Mouse (Mus musculus): Measurements from ENCODE around the gene Wnk1. TPM values are rescaled to one million over a fixed set of nuclear protein-coding genes. Genes with fewer than 3 reads are reported as not detected.

The Wnk1 gene
- polyA plus RNA-seq, 1 experiment from 2014 or later: 112 TPM

DNA sequence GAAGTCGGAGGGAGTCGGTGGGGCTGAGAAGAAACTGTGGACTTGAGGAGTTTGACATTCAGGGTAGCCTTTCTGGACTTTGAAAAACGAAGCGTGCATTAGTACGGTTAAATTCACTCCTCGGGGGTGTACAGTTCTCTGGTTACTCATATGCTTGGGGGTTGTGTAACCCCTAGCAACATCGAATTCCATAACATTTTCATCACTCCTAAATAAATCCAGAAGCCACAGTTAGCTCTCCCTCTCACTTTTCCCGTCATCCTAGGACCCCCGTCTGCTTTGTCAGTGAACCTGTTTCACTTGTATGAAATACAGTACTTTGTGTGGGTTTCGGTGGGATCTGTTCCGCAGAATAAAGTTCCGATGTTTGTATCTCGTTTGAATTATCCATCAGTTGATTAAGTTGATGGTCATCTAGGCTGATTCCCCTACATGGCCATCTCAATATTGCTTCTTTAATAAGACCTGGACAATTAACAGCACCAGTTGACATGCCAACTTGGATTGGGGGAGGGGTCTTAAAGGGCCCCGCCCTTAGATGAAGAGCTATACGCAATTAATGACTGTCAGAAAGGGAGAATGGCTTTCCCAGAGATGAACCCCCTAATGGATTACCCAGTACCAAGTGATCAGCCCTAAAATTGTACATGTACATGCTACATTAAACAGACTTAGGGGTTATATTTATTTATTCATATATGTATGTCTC lies 135.2 kb downstream of the Wnk1 start:
- Histone ChIP-seq H3K27ac (ENCODE audit: low read depth, low read length) (peak overlapping the region; percentile 97), H3K9ac (ENCODE audit: low read depth, low read length) (peak overlapping the region; percentile 94), H3K9me3 (replicated peaks; ENCODE audit: control insufficient read depth, low read length) (no peaks in the 10 kb centered on the region), H3K4me1 (ENCODE audit: control insufficient read depth, insufficient read depth, low read length) (0 out of 2 replicates have a peak, but pooled peaks cover 2% of the 10 kb centered on the region), H3K36me3 (ENCODE audit: control insufficient read depth, insufficient read depth, low read length) (no peaks in the 10 kb centered on the region), H3K27me3 (ENCODE audit: control insufficient read depth, insufficient read depth, low read length) (no peaks in the 10 kb centered on the region), H3K4me3 (ENCODE audit: low read depth, low read length) (peak overlapping the region; percentile 90), H3K4me2 (peak overlapping the region; percentile 81)
- no peak for ATAC-seq (replicated peaks; ENCODE audit: insufficient number of reproducible peaks, low FRiP score, low TSS enrichment)
- 17% methylated on average over 15 of the region's 15 CpGs for WGBS (ENCODE audit: insufficient replicate concordance)

- H3K27ac ChIP-seq (ENCODE audit: low read depth, low read length): peak within 1 kb of the TSS; percentile 97
- no peaks in the 10 kb centered on the region for H3K27me3 ChIP-seq (ENCODE audit: control insufficient read depth, insufficient read depth, low read length)
- H3K9ac ChIP-seq (ENCODE audit: low read depth, low read length): peak within 1 kb of the TSS; percentile 94
- 1% methylated on average over 67 of the region's 67 CpGs for WGBS (ENCODE audit: insufficient replicate concordance)
- no peaks in the 10 kb centered on the region for H3K9me3 ChIP-seq (replicated peaks; ENCODE audit: control insufficient read depth, low read length)
- ATAC-seq (replicated peaks; ENCODE audit: insufficient number of reproducible peaks, low FRiP score, low TSS enrichment): peak; percentile 85
- H3K4me2 ChIP-seq: peak within 1 kb of the TSS; percentile 81
- no peaks in the 10 kb centered on the region for H3K36me3 ChIP-seq (ENCODE audit: control insufficient read depth, insufficient read depth, low read length)
- H3K4me1 ChIP-seq (ENCODE audit: control insufficient read depth, insufficient read depth, low read length): 0 out of 2 replicates have a peak, but pooled peaks cover 2% of the 10 kb centered on the region
- peak within 1 kb of the TSS; percentile 90 for H3K4me3 ChIP-seq (ENCODE audit: low read depth, low read length)
Observed at GRCm38 (mm10) chr6:119902204-119903080, 136.0 kb downstream of the Wnk1 start, which contains the start of gene Rad52. TSS of gene Rad52 (plus strand) at chr6:119902698.

GRCm38 (mm10) chr6:119892711-119893110 lies 145.8 kb downstream of the Wnk1 start:
- H3K27ac ChIP-seq (ENCODE audit: low read depth, low read length): no peak overlapping the region
- H3K4me3 ChIP-seq (ENCODE audit: low read depth, low read length): no peak overlapping the region
- no peak overlapping the region for H3K9ac ChIP-seq (ENCODE audit: low read depth, low read length)
- WGBS (ENCODE audit: insufficient replicate concordance): 60% methylated on average over 7 of the region's 7 CpGs
- ATAC-seq (replicated peaks; ENCODE audit: insufficient number of reproducible peaks, low FRiP score, low TSS enrichment): no peak
- H3K4me2 ChIP-seq: no peak overlapping the region
- no peaks in the 10 kb centered on the region for H3K4me1 ChIP-seq (ENCODE audit: control insufficient read depth, insufficient read depth, low read length)
- H3K36me3 ChIP-seq (ENCODE audit: control insufficient read depth, insufficient read depth, low read length): no peaks in the 10 kb centered on the region
- no peaks in the 10 kb centered on the region for H3K9me3 ChIP-seq (replicated peaks; ENCODE audit: control insufficient read depth, low read length)
- no peaks in the 10 kb centered on the region for H3K27me3 ChIP-seq (ENCODE audit: control insufficient read depth, insufficient read depth, low read length)

- no peaks in the 10 kb centered on the region for H3K27me3 ChIP-seq (ENCODE audit: control insufficient read depth, insufficient read depth, low read length)
- H3K4me3 ChIP-seq (ENCODE audit: low read depth, low read length): no peak overlapping the region
- no peaks in the 10 kb centered on the region for H3K9me3 ChIP-seq (replicated peaks; ENCODE audit: control insufficient read depth, low read length)
- 57% methylated on average over 7 of the region's 7 CpGs for WGBS (ENCODE audit: insufficient replicate concordance)
- H3K4me2 ChIP-seq: no peak overlapping the region
- no peak overlapping the region for H3K9ac ChIP-seq (ENCODE audit: low read depth, low read length)
- H3K27ac ChIP-seq (ENCODE audit: low read depth, low read length): no peak overlapping the region
- no peaks in the 10 kb centered on the region for H3K4me1 ChIP-seq (ENCODE audit: control insufficient read depth, insufficient read depth, low read length)
- ATAC-seq (replicated peaks; ENCODE audit: insufficient number of reproducible peaks, low FRiP score, low TSS enrichment): no peak
- H3K36me3 ChIP-seq (ENCODE audit: control insufficient read depth, insufficient read depth, low read length): no peaks in the 10 kb centered on the region
Observed at GRCm38 (mm10) chr6:119883151-119883550, 155.3 kb downstream of the Wnk1 start.

MicroRNAs within 50 kb of the gene (microRNA counts, 519-probe panel; counts per million panel counts)
- microRNA mmu-miR-706: 32.2 counts per million

Small RNA genes lying within 50 kb of the gene (microRNA-seq; reads per million reads assigned to microRNA genes)
- gene Mir706 (ENCODE audit: borderline number of aligned reads): not detected

Other genes starting within 250 kb of the Wnk1 start
- 17.6 and 21.8 TPM in 2 replicates for gene Erc1, start 190.5 kb downstream of the Wnk1 start, polyA plus RNA-seq (2014; fragmentation: Nextera tagmentation; extraction: Ambion mirVana)
- 10.9 and 18.4 TPM in 2 replicates for gene Rad52, start 136.0 kb downstream of the Wnk1 start, polyA plus RNA-seq (2014; fragmentation: Nextera tagmentation; extraction: Ambion mirVana)
- gene Ninj2, start 54.7 kb upstream of the Wnk1 start, polyA plus RNA-seq (2014; fragmentation: Nextera tagmentation; extraction: Ambion mirVana): not detected in 2 replicates